9 mouse cellular contexts compared by ENCODE assay signal in the genomic region with DNA sequence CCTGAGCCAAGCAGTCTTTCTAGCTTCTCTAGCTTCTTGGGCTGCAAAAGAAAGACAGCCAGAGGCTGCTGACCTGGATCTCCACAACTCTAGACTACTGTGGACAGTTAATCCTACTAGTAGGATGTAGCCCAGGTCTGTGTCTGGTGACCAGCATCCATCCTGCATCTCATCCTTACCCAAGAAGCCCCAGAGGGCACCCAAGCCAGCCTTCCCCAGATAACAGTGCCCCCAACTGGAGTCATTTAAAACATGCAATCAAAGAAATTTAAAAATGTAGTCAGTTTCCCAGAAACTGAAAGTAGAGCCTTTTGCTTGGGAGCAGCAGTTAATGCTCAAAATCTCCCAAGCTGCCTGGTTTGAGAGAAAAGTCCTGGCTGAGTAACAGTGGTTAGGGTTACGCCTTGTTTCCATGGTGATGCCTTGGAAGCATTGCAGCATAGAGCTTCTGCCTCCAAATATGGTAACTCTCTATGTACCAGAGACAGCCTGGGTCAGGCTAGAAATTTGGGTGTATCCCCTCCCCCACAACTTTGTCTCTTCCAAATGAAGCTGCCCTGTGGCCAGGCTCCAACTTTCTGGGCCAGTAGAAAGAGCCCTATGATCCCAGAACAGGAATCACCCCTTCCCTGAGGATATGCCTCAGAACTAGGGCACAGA. TPM values are rescaled to one million over a fixed set of nuclear protein-coding genes. Genes with fewer than 3 reads are reported as not detected.
DNase-seq lines count a peak whose midpoint lies in the region; ATAC-seq lines count a peak whose summit lies in the region.
"Had no signal": no experiment of that assay in that cellular context is flagged by ENCODE, and none has a peak within 500 bp of the region (broad histone marks: within the 10 kb centered on the region; RNA-seq: fewer than 3 reads in every experiment).

No protein-coding gene starts in this region.

- no peaks in the 10 kb centered on the region for H3K27me3 ChIP-seq in embryonic facial prominence, embryonic 11.5 days (ENCODE audit: control insufficient read depth, insufficient read depth, low read length)
- H3K27me3 ChIP-seq in embryonic facial prominence, embryonic 10.5 days (replicated peaks; ENCODE audit: low read depth, poor library complexity, severe bottlenecking) = no peaks in the 10 kb centered on the region
- no peaks in the 10 kb centered on the region for H3K27me3 ChIP-seq in heart, embryonic 16.5 days (ENCODE audit: control insufficient read depth, insufficient read depth, low read length)
- H3K27me3 ChIP-seq: liver, embryonic 15.5 days had no signal

- H3K4me3 ChIP-seq in embryonic facial prominence, embryonic 11.5 days (ENCODE audit: low read depth, low read length) = no peak overlapping the region
- H3K4me3 ChIP-seq in embryonic facial prominence, embryonic 10.5 days = no peak overlapping the region
- no peak overlapping the region for H3K4me3 ChIP-seq in heart, embryonic 16.5 days (ENCODE audit: low read length)
- H3K4me3 ChIP-seq: liver, embryonic 15.5 days had no signal

- H3K4me1 ChIP-seq in embryonic facial prominence, embryonic 11.5 days (ENCODE audit: control insufficient read depth, insufficient read depth, low read length) = no peaks in the 10 kb centered on the region
- no peaks in the 10 kb centered on the region for H3K4me1 ChIP-seq in embryonic facial prominence, embryonic 10.5 days
- H3K4me1 ChIP-seq in heart, embryonic 16.5 days (ENCODE audit: control insufficient read depth, insufficient read depth, low read length) = peaks cover 4% of the 10 kb centered on the region; the same call in 1 of the 2 replicates
- H3K4me1 ChIP-seq: liver, embryonic 15.5 days had no signal

- H3K9me3 ChIP-seq in embryonic facial prominence, embryonic 11.5 days (replicated peaks; ENCODE audit: control insufficient read depth, low read length) = no peaks in the 10 kb centered on the region
- H3K9me3 ChIP-seq in embryonic facial prominence, embryonic 10.5 days = no peaks in the 10 kb centered on the region
- H3K9me3 ChIP-seq in heart, embryonic 16.5 days (replicated peaks; ENCODE audit: control insufficient read depth, low read length) = no peaks in the 10 kb centered on the region
- H3K9me3 ChIP-seq: liver, embryonic 15.5 days had no signal

- ATAC-seq in embryonic facial prominence, embryonic 11.5 days (replicated peaks; ENCODE audit: insufficient number of reproducible peaks, low FRiP score, low TSS enrichment, low read depth) = no peak
- no peak for ATAC-seq in heart, embryonic 16.5 days (replicated peaks; ENCODE audit: extremely low read depth, insufficient read depth, low FRiP score)

- 83% methylated on average over 1 of the region's 1 CpGs for WGBS in embryonic facial prominence, embryonic 11.5 days
- WGBS in embryonic facial prominence, embryonic 10.5 days = 96% methylated on average over 1 of the region's 1 CpGs
- WGBS in heart, embryonic 16.5 days = 75% methylated on average over 1 of the region's 1 CpGs

- DNase-seq in embryonic facial prominence, embryonic 11.5 days (ENCODE audit: low spot score) = peak; percentile 3
- no peak for DNase-seq in embryonic facial prominence, embryonic 10.5 days (ENCODE audit: low spot score)
- peak; percentile 59 for DNase-seq in 416B (ENCODE audit: low read depth)
- peak; percentile 39 to 42 for DNase-seq in cerebellum, postnatal 14 days
- DNase-seq in layer of hippocampus, adult 11-12 months (ENCODE audit: low spot score) = peak; percentile 72
- peak; percentile 77 to 83 for DNase-seq in lung, postnatal 4 days
- peak; percentile 5 for DNase-seq in yolk sac, embryonic 10.5 days (ENCODE audit: low spot score)

- peaks cover 4% of the 10 kb centered on the region for H3K36me3 ChIP-seq in embryonic facial prominence, embryonic 11.5 days (replicated peaks; ENCODE audit: control insufficient read depth, insufficient read depth, low read depth, low read length)
- H3K36me3 ChIP-seq in embryonic facial prominence, embryonic 10.5 days (replicated peaks) = peaks cover 99% of the 10 kb centered on the region
- peaks cover 27% of the 10 kb centered on the region for H3K36me3 ChIP-seq in heart, embryonic 16.5 days (ENCODE audit: control insufficient read depth, insufficient read depth)

- no peak overlapping the region for H3K4me2 ChIP-seq in embryonic facial prominence, embryonic 11.5 days (ENCODE audit: low read depth, low read length)
- H3K4me2 ChIP-seq in heart, embryonic 16.5 days (ENCODE audit: low read depth, low read length) = no peak overlapping the region
- H3K4me2 ChIP-seq: liver, embryonic 15.5 days had no signal

- H3K9ac ChIP-seq in embryonic facial prominence, embryonic 11.5 days (replicated peaks; ENCODE audit: low read length) = no peak overlapping the region
- H3K9ac ChIP-seq in heart, embryonic 16.5 days (ENCODE audit: low read length) = no peak overlapping the region
- H3K9ac ChIP-seq: liver, embryonic 15.5 days had no signal

- no peak overlapping the region for H3K27ac ChIP-seq in embryonic facial prominence, embryonic 11.5 days (replicated peaks; ENCODE audit: low read depth, low read length)
- H3K27ac ChIP-seq in embryonic facial prominence, embryonic 10.5 days (replicated peaks) = no peak overlapping the region; the same call in 1 of the 2 replicates
- H3K27ac ChIP-seq in heart, embryonic 16.5 days (ENCODE audit: low read length) = peak overlapping the region; percentile 59
- H3K27ac ChIP-seq: liver, embryonic 15.5 days had no signal

RNA-seq across cellular contexts. Expression of a gene that starts 54.9 kb away (rescaled TPM):
- polyA plus RNA-seq in embryonic facial prominence, embryonic 11.5 days (2014; fragmentation: Nextera tagmentation; extraction: Ambion mirVana) = 1.2 and 1.4 TPM in 2 replicates
- 4.7 TPM in 2 replicates for polyA plus RNA-seq in embryonic facial prominence, embryonic 10.5 days (2016; fragmentation: Nextera tagmentation; extraction: Ambion mirVana)
- polyA plus RNA-seq in heart, embryonic 16.5 days (2015; fragmentation: Nextera tagmentation; extraction: Ambion mirVana) = 4.8 and 5.8 TPM in 2 replicates
